Mouse (Mus musculus) T-helper 2 cell (primary cell): ENCODE results near the gene Tprgl.

ENCODE experiments used
- in situ Hi-C: fragments of 300-600 bp; cut with MboI, MseI; formaldehyde crosslinking; loops from one replicate; pipeline ENCODE4 v1.15.1; 2025; ENCODE audit warnings: high pct_unique_total_duplicates

Tprgl gene

DNA sequence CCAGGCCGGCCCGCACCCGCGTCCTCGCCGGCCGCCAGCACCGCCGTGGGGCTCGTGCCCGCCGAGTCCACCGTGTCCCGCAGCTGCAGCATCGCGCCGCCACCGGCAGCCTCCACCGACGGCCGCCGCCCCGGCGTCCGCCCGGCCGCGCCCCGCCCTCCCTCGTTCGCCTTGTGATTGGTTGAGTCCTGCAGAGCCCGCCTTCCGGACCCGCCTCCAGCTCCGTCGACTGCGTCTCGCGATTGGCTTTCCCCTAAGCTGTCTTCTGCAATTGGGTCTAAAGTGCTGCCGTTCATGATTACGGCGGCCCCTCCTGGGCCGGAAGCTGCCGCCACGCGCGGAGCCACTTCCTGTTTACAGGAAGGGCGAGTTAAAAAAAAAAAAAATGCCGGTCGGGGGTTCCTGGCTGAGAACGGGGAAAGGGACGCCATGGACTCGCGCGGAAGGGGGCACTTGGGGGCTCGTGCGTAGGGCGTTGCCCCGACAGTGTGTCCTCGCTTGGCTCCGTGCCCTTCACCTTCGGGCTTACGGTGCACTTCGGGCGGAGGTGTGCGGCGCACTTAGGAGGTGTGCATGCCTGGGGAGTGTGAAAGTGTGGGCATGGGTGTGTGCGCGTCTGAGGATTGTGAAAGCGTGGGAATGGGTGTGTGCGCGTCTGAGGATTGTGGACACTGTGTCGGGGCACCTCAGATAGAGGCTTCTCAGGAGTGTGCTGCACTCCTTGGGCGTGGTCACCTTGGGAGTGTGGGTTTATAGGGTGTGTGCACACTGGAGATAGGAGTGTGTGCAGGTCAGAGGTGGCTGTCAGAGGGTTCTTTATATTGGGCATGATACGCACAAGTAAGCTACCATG lies at the start of gene Tprgl:
Gene Tprgl, minus strand, starts transcription at position 129 of the 853 bp plus-strand sequence.
- in situ Hi-C loops: no loop called here

DNA sequence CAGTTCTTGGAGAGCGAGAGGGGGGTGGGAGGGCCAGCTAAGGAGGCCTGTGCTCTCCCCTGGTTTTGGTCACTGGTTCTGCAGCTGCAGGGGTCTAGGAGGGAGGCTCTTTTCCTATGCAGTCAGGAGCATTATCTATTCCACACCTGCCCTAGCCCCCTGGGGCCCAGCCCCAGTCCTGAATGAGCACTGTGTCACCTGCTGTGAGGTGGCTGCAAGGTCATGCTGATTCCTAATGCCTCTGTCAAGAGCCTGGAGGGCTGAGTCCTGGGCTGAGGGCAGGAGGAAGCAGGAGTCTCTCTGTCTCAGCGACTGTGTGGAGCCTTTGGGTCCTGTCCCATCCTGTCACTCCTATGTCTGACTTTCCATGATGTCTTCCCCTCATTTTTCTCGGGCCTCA lies 49.4 kb upstream of the Tprgl start:
- in situ Hi-C loops: loop anchor here (5.0 kb wide), 1 partner anchor 43 kb away; no protein-coding TSS in a partner anchor

DNA sequence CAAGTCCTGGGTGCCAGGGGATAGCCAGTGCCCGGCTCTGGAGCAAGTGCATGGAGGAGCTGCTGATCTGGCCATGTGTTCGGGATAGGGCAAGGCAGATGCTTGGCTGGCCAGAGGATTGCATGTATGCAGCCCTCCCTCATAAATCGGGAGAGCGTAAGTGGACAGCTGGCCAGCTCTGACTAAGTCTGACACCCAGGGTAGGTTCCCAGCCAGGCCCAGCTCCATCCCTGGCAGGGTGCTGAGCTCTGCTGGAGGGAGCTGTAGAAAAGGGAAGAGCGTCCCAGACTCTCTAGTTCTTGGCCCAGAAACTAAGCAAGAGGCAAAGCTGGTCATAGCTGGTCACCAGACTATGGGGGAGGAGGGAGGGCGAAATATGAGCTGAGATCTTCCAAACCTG lies 48.6 kb upstream of the Tprgl start:
- in situ Hi-C loops: loop anchor here (5.0 kb wide), 1 partner anchor 42 kb away; no protein-coding TSS in a partner anchor

DNA sequence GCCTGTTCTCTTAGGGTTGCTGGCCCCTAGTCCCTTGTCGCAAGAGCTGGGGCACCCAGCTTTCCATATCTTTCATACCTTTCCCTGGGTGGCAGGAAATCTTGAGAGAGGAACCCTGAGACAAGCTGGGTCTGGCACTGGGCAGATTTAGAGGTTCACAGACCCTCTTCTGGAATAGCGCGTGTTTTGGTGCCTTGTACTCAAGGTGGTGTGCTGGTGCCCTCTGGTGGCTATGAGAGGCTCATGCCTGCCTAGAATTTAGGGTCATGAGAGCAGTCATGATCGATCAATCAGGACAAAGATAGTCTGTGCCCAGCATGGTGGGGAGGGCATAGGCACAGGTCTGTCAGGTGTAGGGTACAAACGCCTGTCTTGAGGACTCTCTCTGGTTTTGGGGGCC lies 46.8 kb upstream of the Tprgl start:
- in situ Hi-C loops: loop anchor here (5.0 kb wide), 1 partner anchor 40 kb away; no protein-coding TSS in a partner anchor

DNA sequence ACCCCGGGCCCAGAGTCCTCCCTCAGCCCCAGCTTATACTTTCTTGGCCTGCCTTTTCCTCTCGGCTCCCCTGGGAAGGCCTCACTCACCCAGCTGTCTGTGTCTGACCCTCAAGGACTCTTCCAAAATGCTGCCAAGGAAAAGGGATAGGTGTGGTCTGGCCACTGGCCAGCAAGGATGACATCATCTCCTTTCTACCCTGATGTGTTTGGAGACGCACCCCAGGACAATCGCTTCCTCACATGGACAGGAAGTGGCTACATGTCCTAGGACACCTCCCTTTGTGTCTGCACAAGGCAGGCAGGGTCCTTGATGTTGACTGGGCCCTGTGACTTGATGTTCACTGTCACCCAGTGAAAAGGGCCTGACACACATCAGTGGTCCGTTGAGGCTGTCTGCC lies 44.9 kb upstream of the Tprgl start:
- in situ Hi-C loops: loop anchor here (5.0 kb wide), 1 partner anchor 38 kb away; no protein-coding TSS in a partner anchor

DNA sequence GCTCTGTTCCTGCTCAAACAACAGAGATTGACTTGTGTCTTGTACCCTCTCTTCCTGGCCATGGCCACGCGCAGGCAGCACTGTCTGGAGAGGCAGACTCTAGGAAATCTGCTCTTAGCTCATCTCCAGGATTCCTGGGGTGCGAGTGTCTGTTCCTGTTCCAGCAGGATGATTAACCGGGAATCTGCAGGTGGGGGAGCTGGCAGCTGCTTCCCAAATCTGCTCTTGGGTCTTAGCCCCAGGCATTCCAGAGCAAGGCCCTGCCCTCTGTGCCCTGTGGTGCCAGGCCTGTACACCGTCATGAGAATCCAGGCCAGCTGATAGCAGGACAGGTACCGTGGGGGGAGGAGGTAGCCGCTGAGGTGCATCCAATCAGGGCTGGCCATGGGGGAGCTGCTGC lies 44.1 kb upstream of the Tprgl start:
- in situ Hi-C loops: no loop called here

DNA sequence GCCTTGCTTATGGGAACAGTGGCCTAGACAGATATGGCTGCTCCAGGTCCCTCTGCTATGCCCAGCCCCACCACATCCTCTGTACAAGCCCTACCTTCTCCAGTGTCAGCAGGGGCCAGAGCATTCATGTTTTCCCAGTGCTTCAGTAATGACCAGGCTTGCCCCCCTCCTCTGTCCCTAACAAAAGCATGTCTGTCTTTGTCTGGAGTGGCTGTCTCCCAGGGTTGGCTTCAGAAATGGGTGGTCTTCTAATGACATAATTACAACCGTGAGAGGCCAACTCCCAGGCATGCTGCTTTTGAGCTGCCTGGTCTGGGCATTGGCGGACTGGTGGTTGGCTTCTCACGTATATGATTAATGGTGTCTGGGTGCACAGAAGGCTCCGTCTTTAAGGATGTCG lies 41.0 kb upstream of the Tprgl start:
- in situ Hi-C loops: no loop called here

DNA sequence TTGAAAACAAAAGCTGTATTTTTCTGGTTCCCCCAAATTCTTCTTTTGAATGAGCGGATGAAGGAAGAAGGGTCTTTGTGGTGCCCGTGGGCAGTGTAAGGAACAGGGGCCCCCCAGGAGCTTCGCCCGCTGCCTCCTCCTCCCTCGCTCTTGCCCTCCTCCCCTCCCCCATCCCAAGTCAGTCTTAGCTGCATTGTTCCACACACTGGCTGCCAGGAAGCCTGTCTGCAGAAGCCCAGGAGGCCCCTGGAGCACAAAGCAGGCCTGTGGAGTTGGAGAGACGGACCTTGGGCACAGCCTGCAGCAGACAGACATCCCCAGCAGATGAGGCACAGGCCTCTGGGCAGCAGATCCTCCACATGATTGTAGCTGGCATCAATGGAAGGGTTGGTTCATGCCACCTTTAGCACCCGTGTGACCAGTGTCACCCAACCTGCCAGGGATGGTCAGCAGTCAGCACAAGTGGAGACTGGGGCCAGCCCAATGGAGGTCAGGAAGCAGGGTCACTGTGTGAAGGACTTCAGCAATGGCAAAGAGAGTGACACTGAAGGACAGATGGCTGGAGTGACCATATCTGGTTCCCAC lies 38.0 kb upstream of the Tprgl start:
- in situ Hi-C loops: no loop called here

DNA sequence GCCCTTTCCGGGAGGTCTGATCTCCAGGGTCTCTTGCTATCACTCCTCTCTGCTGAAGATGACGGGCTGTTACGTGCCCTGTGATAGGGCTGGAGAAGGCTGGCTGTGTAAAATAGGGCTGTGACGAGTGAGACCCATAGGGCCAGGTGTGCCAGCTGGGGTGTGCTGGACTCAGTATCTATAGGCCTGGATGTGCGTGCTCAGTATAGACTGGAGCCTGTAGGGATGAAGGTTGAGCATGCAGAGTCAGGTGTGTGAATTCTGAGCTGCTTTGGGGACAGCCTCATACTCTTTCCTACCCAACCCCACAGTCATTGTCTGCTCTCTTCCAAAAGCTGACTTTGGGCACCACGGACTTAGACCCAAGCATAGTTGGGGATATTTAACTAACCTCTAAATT lies 37.5 kb upstream of the Tprgl start:
- in situ Hi-C loops: no loop called here

DNA sequence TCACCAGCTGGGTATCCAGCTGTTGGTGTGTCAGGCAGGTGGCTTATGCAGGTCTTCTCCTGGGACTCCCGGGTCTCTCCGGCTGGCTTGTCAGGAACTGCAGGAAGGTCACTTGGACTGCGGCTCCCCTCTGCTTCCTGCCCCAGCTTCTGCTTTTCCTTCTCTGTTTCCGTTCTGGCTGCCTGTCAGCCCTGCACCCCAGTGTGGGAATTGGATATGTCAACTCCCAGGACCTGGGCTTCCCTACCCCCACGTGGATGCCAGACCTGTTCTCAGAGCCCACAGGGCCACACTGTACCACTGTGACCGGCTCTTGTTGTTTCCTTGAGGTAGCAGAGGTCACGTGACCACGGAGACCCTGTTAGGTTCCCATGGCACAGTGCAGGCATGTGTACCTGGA lies 28.5 kb upstream of the Tprgl start:
- in situ Hi-C loops: no loop called here

DNA sequence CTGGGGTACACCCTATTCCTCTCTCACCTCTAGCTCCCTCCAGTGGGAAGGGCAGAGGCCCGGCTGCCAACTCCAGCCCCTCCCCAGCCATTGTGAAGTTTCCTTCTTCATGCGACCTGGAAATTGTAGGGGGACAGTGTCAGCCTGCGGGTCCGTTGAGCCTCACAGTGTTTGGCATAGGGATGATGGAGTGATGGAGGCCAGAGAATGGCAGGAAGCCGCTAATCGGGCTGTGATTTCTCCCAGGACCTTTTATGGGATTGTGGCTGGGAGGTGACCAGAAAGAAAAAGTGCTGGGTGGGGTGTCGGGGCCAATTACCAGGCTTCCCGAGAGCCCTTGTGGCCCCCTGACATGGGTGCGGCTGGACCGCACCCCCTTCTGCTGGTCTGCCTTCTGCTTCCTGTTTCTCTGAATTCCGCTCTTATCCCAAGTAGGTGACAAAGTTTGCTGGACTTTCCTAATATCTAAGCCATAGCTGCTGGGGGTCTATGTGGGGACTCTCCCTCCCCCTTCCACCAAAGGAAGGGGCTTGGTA lies 25.6 kb upstream of the Tprgl start:
- in situ Hi-C loops: no loop called here

DNA sequence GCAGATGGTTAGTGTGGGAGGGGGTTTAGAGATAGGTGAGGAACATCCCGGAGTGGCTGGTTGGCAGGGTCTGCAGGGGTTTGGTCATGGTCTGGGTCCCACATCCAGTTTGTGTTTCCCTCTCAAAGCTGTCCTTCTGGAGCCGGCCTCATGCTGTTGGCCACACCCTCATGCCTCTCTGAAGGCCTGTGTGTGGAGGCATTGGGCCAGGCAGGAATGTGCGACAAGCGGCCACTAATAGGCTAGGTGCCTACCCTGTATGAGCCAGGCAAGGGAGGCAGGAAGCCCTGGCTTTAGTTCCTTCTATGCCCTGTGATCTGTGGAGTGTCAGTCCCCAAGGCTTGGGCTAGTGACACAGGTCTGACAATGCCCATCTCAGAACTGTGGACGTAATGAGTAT lies 24.5 kb upstream of the Tprgl start:
- in situ Hi-C loops: no loop called here

DNA sequence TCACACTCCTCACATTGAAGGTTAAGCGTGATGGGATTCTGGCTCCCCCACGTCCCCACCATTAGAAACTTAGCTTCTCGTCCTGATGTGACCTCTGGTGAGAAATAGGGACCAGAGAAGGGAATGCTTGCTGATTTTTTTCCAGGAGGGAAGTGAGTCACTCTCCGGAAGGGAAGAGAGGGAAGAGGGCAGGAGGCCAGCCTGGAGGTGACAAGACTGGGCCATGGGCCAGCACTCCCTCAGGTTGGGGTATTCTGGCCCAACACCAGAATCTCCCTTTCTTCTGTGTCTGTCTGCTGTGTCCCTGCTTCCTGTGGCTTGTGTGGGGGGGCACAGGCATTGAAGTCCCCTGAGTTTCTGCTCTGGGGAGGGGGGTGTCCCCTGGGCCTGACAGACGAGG lies 23.1 kb upstream of the Tprgl start:
- in situ Hi-C loops: no loop called here

DNA sequence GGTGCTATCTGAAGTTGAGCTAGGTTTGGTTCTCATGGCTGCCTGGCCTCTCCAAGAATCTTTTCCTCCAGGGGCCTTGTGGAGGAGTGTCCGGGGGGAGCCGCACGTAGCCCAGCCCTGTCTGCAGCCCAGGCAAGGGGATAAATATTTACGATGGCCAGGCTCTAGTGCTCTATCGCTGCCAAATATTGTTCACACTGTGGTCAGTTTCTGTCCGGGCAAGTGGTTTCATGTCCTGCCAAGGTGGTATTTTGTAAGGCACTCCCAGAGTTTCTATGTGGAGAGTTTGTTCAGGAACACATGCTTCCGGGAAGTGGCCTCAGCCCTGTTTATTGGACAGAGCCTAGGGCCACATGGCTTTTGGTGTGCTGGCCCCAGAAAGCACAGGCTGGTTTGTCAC lies 20.5 kb upstream of the Tprgl start:
- in situ Hi-C loops: no loop called here

DNA sequence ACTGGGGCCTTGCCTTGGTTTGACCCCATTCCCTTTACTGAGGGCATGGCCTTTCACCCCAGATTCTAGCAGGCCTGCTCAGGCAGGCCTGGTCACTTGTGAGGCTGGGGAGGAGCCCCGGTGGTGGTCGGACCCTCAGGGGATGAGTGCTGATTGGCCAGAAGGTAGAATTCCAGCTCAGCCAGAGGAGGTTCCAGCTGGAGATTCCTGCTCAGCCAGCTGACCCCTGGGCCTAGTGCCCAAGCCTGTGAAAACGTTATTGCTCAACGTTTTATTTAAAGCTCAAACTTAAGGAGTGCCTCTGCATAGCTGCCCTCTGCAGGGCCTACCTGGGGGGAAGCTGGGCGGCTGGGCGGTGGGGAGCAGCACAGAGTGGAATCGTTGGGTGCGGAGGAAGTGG lies 16.8 kb upstream of the Tprgl start:
- in situ Hi-C loops: no loop called here

DNA sequence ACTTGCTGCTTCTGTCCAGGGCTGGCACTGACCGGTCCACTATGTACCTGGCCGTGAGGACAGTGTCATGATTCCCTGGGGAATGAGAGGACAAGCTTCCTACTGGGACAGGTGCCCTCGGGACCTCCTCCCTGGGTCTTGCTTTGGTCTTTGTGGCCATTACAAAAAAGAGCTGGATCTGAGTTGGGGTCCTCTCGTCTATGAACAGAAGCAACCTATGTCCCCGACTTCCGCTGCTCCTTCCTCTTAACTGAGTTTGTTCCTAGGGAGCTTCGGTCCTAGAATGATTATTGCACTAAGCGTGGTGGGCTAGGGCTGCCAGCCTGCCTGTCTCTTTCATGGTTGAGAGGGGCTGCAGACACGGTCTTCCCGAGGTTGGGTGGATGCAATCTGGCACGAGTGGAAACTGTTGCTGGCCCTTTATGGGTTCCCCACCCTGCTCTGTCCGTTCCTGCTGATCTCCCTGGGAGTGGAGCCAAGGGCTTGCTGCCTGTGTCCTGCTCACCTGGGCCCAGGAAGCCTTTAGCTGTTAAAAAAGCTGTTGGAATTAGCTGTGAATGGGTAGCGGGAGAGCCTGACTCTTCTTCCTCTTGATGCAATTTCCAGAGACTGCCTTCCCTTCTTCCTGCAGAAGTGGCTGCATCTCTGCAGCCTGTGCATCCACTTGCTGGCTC lies 11.6 kb upstream of the Tprgl start:
- in situ Hi-C loops: no loop called here

DNA sequence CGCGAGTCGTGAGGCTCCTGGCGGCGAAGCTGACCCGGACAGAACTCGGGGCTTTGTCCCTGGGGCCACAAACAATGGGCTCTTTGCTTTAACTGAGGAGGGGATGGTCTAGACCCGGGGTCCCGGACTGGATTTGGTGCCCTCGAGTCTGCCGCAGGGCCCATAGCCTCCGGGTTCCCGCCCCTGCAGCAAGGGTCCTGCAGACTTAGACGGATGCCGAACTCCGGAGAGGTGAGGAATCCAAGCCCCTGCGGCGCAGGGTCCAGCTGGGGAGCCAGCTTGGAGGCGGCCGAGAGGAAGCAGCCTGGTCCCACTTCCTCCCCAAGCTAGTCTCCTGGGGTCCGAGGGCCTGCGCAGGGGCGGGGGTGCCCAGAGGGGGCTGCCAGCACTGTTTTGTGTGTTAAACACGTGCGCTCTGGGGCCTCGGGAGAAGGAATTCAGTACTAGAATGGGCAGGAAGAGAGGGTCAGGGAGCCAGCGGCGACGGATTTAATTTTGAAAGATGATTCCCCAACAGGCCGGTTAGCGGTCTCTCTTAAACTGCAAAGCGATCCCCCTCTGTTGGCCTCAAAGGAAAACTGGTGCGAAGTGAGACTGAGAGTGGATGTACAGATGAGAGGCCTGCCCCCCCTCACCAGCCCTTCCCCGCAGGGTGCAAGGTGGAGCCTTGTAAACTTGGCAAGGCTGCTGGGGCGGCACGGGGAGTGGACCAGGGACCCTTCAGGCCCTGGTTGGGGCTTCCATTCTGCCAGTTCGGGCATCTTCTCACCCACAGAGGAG lies 10.9 kb upstream of the Tprgl start:
- in situ Hi-C loops: no loop called here

DNA sequence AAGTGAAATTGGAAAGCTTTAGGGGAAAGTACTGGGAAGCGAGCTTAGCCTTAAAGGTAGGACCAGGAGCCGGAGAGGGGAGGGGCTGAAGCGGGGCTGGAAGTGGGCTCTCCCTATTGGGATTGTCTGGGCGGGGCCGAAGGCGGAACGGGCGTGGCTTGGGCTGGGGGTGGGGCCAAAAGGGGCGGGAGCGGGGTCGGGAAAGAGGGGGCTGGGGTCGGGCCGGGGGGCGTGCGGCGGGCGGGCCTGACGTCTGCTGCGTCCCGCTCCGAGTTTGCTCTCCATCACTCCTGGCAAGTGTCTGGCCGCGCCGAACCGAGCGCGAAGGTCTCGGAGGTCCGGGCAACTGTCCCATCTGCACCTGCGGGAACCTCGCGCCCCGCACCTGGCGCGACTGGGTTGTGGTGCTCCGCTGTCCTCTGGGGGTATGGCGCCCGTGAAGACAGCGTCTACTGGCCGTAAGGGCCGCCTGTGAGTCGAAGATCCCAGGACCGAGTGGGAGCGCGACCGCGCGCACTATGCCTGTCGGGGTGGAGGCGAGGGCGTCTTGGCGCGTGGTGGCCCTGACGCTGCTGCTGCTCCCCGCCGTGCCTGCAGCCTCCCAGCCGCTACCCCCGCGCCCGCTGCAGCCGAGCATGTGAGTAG lies 10.2 kb upstream of the Tprgl start, which contains the start of gene Megf6:
Gene Megf6, plus strand, starts transcription at position 225 of the 645 bp plus-strand sequence.
- in situ Hi-C loops: no loop called here

DNA sequence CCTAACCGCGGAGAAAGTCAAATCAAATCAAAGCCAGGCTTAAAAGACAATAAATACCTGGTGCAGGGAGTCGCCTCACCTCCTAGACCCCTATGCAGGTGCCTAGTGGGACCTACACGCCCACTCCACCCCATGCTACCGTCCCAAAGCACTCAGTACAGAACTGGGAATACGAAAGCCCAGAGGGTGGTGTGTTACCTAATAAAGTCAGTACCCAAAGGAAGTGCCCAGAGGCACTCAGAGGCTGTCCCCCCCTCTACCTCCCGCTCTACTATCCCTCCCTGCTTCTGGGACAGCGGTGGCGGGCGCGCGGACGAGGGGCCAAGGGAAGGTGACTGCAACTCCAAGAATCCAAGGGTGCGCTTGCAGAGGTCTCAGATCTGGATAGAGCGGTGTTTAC lies 9.6 kb upstream of the Tprgl start:
- in situ Hi-C loops: no loop called here

DNA sequence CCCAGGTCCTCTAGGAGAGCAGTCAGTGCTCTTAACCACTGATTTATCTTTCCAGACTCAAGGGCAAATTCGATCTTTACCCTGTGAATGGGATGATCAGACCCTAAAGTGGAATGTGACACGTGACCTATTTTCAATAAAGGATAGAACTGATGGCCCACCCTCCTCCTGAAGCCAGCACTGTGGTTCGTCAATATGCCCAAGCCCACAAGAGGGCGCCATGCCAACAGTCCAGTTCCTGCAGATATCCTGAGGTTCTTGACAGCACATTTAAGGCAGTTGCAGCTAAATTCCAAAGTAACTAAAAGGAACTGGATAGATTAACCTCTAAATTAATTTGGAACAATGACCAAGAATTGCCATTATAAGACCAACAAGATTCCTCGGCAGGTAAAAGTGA lies 6.6 kb upstream of the Tprgl start:
- in situ Hi-C loops: loop anchor here (5.0 kb wide), 1 partner anchor 40 kb away; no protein-coding TSS in a partner anchor

DNA sequence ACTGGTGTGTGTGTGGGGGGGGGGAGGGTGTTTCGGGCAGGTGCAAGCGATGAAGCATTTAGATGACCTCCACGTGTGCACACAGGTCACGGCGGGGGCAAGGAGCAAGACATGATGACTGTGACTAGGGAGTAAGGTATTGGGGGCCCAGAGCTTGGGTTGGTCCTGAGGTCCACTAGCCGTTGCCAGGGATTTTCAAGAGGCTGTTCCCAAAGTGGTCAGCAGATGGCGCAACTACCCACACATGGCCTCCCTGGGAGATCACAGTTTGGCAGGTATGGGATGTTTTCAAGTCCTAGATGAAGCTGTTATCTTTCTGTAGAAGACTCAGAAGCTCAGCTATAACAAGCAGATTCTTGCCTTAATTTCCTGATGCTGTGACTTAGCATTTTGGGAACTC lies 2.8 kb upstream of the Tprgl start:
- in situ Hi-C loops: no loop called here
